Comparison of ENCODE assay signal across 19 mouse cellular contexts in genomic region chr3:62716849-62717248, GRCm38 (mm10).
DNase-seq lines count a peak whose midpoint lies in the region; ATAC-seq and TF ChIP-seq lines count a peak whose summit lies in the region.
"Had no signal": no experiment of that assay in that cellular context is flagged by ENCODE, and none has a peak within 500 bp of the region (broad histone marks: within the 10 kb centered on the region; RNA-seq: fewer than 3 reads in every experiment).

No protein-coding gene starts in this region.

- no peak for TF ChIP-seq CTCF in midbrain, postnatal 0 days (IDR thresholded peaks at IDR 0.05)

- H3K36me3 ChIP-seq in midbrain, embryonic 15.5 days (replicated peaks), result no peaks in the 10 kb centered on the region
- H3K36me3 ChIP-seq in midbrain, embryonic 11.5 days (ENCODE audit: control insufficient read depth, insufficient read depth, low read length), result no peaks in the 10 kb centered on the region
- H3K36me3 ChIP-seq in midbrain, postnatal 0 days (ENCODE audit: insufficient read depth, low read length), result no peaks in the 10 kb centered on the region
- H3K36me3 ChIP-seq: embryonic facial prominence, embryonic 15.5 days; heart, embryonic 13.5 days had no signal

- no peaks in the 10 kb centered on the region for H3K27me3 ChIP-seq in midbrain, embryonic 15.5 days (replicated peaks)
- H3K27me3 ChIP-seq in midbrain, embryonic 11.5 days (ENCODE audit: control insufficient read depth, insufficient read depth, low read length), result no peaks in the 10 kb centered on the region
- no peaks in the 10 kb centered on the region for H3K27me3 ChIP-seq in midbrain, postnatal 0 days (ENCODE audit: insufficient read depth, low read length)
- H3K27me3 ChIP-seq: embryonic facial prominence, embryonic 15.5 days; heart, embryonic 13.5 days had no signal

- 35% methylated on average over 1 of the region's 1 CpGs for WGBS in midbrain, embryonic 15.5 days
- 59% methylated on average over 1 of the region's 1 CpGs for WGBS in midbrain, embryonic 11.5 days
- 26% methylated on average over 1 of the region's 1 CpGs for WGBS in midbrain, postnatal 0 days

- DNase-seq in frontal cortex, postnatal 10 days (ENCODE audit: low spot score in 2 of 2), result no peak
- no peak for DNase-seq in midbrain, embryonic 11.5 days (ENCODE audit: low spot score, missing footprints)
- DNase-seq in brain, adult 2 months (ENCODE audit: low read depth, low spot score), result peak; percentile 35
- peak; percentile 59 for DNase-seq in midbrain, postnatal 0 days (ENCODE audit: low spot score)
- no peak for DNase-seq in ovary, postnatal 14 days (ENCODE audit: low spot score)
- DNase-seq: cerebellum, postnatal 36 days; gastrocnemius, postnatal 10 days; heart, adult 18-20 months; kidney, adult 8-10 months; kidney, postnatal 14 days; liver; right cerebral cortex, adult 18-20 months; thymus, postnatal 25 days had no signal

- no peak overlapping the region for H3K27ac ChIP-seq in midbrain, embryonic 15.5 days
- H3K27ac ChIP-seq in midbrain, embryonic 11.5 days (ENCODE audit: low read depth, low read length), result no peak overlapping the region
- H3K27ac ChIP-seq in midbrain, postnatal 0 days (ENCODE audit: low read depth, low read length), result no peak overlapping the region
- H3K27ac ChIP-seq: embryonic facial prominence, embryonic 15.5 days; heart, embryonic 13.5 days; layer of hippocampus, adult 2 months had no signal

- H3K9ac ChIP-seq in midbrain, embryonic 15.5 days, result no peak overlapping the region
- H3K9ac ChIP-seq in midbrain, embryonic 11.5 days (ENCODE audit: low read length), result no peak overlapping the region
- H3K9ac ChIP-seq in midbrain, postnatal 0 days (replicated peaks; ENCODE audit: low read length, poor library complexity, severe bottlenecking), result no peak overlapping the region
- H3K9ac ChIP-seq: embryonic facial prominence, embryonic 15.5 days; heart, embryonic 13.5 days had no signal

- H3K4me3 ChIP-seq in midbrain, embryonic 15.5 days, result no peak overlapping the region
- H3K4me3 ChIP-seq in midbrain, embryonic 11.5 days (ENCODE audit: low read depth, low read length), result no peak overlapping the region
- H3K4me3 ChIP-seq in midbrain, postnatal 0 days (ENCODE audit: low read depth, low read length), result no peak overlapping the region
- H3K4me3 ChIP-seq: embryonic facial prominence, embryonic 15.5 days; heart, embryonic 13.5 days; layer of hippocampus, adult 2 months had no signal

- ATAC-seq in frontal cortex, adult (ENCODE audit: low TSS enrichment), result peak; percentile 70
- peak; percentile 81; the same call in 1 of the 2 replicates for ATAC-seq in midbrain, embryonic 15.5 days (replicated peaks)
- no peak for ATAC-seq in midbrain, embryonic 11.5 days (ENCODE audit: low FRiP score)
- ATAC-seq in midbrain, postnatal 0 days (ENCODE audit: low FRiP score), result peak; percentile 44; the same call in 1 of the 2 replicates
- ATAC-seq: lung, postnatal 0 days had no signal

- H3K4me1 ChIP-seq in midbrain, embryonic 15.5 days, result no peaks in the 10 kb centered on the region
- H3K4me1 ChIP-seq in midbrain, embryonic 11.5 days (ENCODE audit: control insufficient read depth, insufficient read depth, low read length), result no peaks in the 10 kb centered on the region
- 0 out of 2 replicates have a peak, but pooled peaks cover 3% of the 10 kb centered on the region for H3K4me1 ChIP-seq in midbrain, postnatal 0 days (ENCODE audit: insufficient read depth, low read length)
- H3K4me1 ChIP-seq: embryonic facial prominence, embryonic 15.5 days; heart, embryonic 13.5 days had no signal

- no peak overlapping the region for H3K4me2 ChIP-seq in midbrain, embryonic 15.5 days
- no peak overlapping the region for H3K4me2 ChIP-seq in midbrain, embryonic 11.5 days
- no peak overlapping the region for H3K4me2 ChIP-seq in midbrain, postnatal 0 days (ENCODE audit: low read depth, low read length, poor library complexity, severe bottlenecking)
- H3K4me2 ChIP-seq: embryonic facial prominence, embryonic 15.5 days; heart, embryonic 13.5 days had no signal

- H3K9me3 ChIP-seq in midbrain, embryonic 15.5 days, result no peaks in the 10 kb centered on the region
- no peaks in the 10 kb centered on the region for H3K9me3 ChIP-seq in midbrain, embryonic 11.5 days (ENCODE audit: control insufficient read depth, low read length)
- H3K9me3 ChIP-seq in midbrain, postnatal 0 days (ENCODE audit: low read length), result no peaks in the 10 kb centered on the region
- H3K9me3 ChIP-seq: embryonic facial prominence, embryonic 15.5 days; heart, embryonic 13.5 days had no signal

Comparison
In these comparisons a context has a peak if more than half of its experiments do, and no peak if none do; other contexts are left out.
1. DNase-seq: peak in brain, adult 2 months (single experiment) and midbrain, postnatal 0 days (single experiment); none in frontal cortex, postnatal 10 days (0 of 2), midbrain, embryonic 11.5 days (single experiment) and ovary, postnatal 14 days (single experiment).